12 mouse cellular contexts compared by ENCODE assay signal in genomic region chr5:21267090-21267489, GRCm38 (mm10).
DNase-seq lines count a peak whose midpoint lies in the region; ATAC-seq and TF ChIP-seq lines count a peak whose summit lies in the region.
"Had no signal": no experiment of that assay in that cellular context is flagged by ENCODE, and none has a peak within 500 bp of the region (broad histone marks: within the 10 kb centered on the region; RNA-seq: fewer than 3 reads in every experiment).

No protein-coding gene starts in this region.

- 72% methylated on average over 2 of the region's 2 CpGs for WGBS in heart, adult 2 months
- WGBS in heart, embryonic 12.5 days: 78% methylated on average over 2 of the region's 2 CpGs
- WGBS in neural tube, embryonic 15.5 days: 82% methylated on average over 2 of the region's 2 CpGs

- no peaks in the 10 kb centered on the region for H3K9me3 ChIP-seq in heart, embryonic 12.5 days (replicated peaks)
- no peaks in the 10 kb centered on the region for H3K9me3 ChIP-seq in neural tube, embryonic 15.5 days (replicated peaks)
- H3K9me3 ChIP-seq: midbrain, embryonic 12.5 days; neural tube, embryonic 12.5 days had no signal

- TF ChIP-seq EP300 in heart, adult 2 months (IDR thresholded peaks at IDR 0.05; ENCODE audit: insufficient read depth, low read depth, low read length): no peak

- peak overlapping the region; percentile 38 for H3K27ac ChIP-seq in heart, adult 2 months
- H3K27ac ChIP-seq in heart, embryonic 12.5 days (ENCODE audit: poor library complexity, severe bottlenecking): no peak overlapping the region
- no peak overlapping the region for H3K27ac ChIP-seq in neural tube, embryonic 15.5 days (replicated peaks)
- H3K27ac ChIP-seq: midbrain, embryonic 12.5 days; neural tube, embryonic 12.5 days had no signal

- peaks cover 14% of the 10 kb centered on the region for H3K4me1 ChIP-seq in heart, adult 2 months (ENCODE audit: control insufficient read depth, insufficient read depth, low read length)
- no peaks in the 10 kb centered on the region for H3K4me1 ChIP-seq in heart, embryonic 12.5 days (replicated peaks)
- peaks cover 16% of the 10 kb centered on the region for H3K4me1 ChIP-seq in neural tube, embryonic 15.5 days

- no peaks in the 10 kb centered on the region for H3K36me3 ChIP-seq in heart, adult 2 months (ENCODE audit: control insufficient read depth, insufficient read depth, low read length)
- H3K36me3 ChIP-seq in heart, embryonic 12.5 days: no peaks in the 10 kb centered on the region
- H3K36me3 ChIP-seq in neural tube, embryonic 15.5 days: no peaks in the 10 kb centered on the region
- H3K36me3 ChIP-seq: midbrain, embryonic 12.5 days; neural tube, embryonic 12.5 days had no signal

- H3K27me3 ChIP-seq in heart, adult 2 months (ENCODE audit: control insufficient read depth, insufficient read depth, low read length): no peaks in the 10 kb centered on the region
- no peaks in the 10 kb centered on the region for H3K27me3 ChIP-seq in heart, embryonic 12.5 days (replicated peaks)
- H3K27me3 ChIP-seq in neural tube, embryonic 15.5 days (replicated peaks): no peaks in the 10 kb centered on the region
- H3K27me3 ChIP-seq: midbrain, embryonic 12.5 days; neural tube, embryonic 12.5 days had no signal

- H3K4me2 ChIP-seq in heart, embryonic 12.5 days: no peak overlapping the region
- H3K4me2 ChIP-seq in neural tube, embryonic 15.5 days: no peak overlapping the region
- H3K4me2 ChIP-seq: midbrain, embryonic 12.5 days; neural tube, embryonic 12.5 days had no signal

- intact Hi-C loops in heart, adult 2 months (cut with DNase I): no loop called here
- intact Hi-C loops in heart, postnatal 25 days (cut with DNase I): no loop called here

- no peaks in the 10 kb centered on the region for H3K79me2 ChIP-seq in heart, adult 2 months (replicated peaks; ENCODE audit: control insufficient read depth, insufficient read depth, low read length)

- H3K4me3 ChIP-seq in heart, adult 2 months: no peak overlapping the region
- no peak overlapping the region for H3K4me3 ChIP-seq in heart, embryonic 12.5 days
- no peak overlapping the region for H3K4me3 ChIP-seq in neural tube, embryonic 15.5 days (replicated peaks)
- H3K4me3 ChIP-seq: midbrain, embryonic 12.5 days; neural tube, embryonic 12.5 days had no signal

- no peak overlapping the region for H3K9ac ChIP-seq in heart, adult 2 months (ENCODE audit: low read depth, low read length)
- H3K9ac ChIP-seq in heart, embryonic 12.5 days: no peak overlapping the region
- H3K9ac ChIP-seq in neural tube, embryonic 15.5 days (replicated peaks): no peak overlapping the region
- H3K9ac ChIP-seq: midbrain, embryonic 12.5 days; neural tube, embryonic 12.5 days had no signal

- 0 out of 2 replicates have a peak, but pooled peaks have one; percentile 7 for TF ChIP-seq CTCF in heart, adult 2 months (IDR thresholded peaks at IDR 0.05)

- peak; percentile 49 to 67 for DNase-seq in heart, adult 2 months
- peak; percentile 85 for DNase-seq in NIH3T3 (ENCODE audit: low read depth)
- peak; percentile 62 for DNase-seq in heart, postnatal 25 days (ENCODE audit: low spot score)
- DNase-seq in urinary bladder, adult 2 months (ENCODE audit: low spot score): no peak
- DNase-seq in c-Kit-positive CD71-positive TER-119-positive erythroid progenitor cells, embryonic 14.5 days (ENCODE audit: low spot score): no peak
- DNase-seq: thymus, postnatal 14 days had no signal

- TF ChIP-seq POLR2A in heart, adult 2 months (IDR thresholded peaks at IDR 0.05; ENCODE audit: insufficient read depth, low read depth, low read length): no peak

- no peak; the same call in 1 of the 2 replicates for ATAC-seq in heart, embryonic 12.5 days (ENCODE audit: insufficient number of reproducible peaks, low FRiP score)
- ATAC-seq in megakaryocyte progenitor cell, adult 5-6 weeks (replicated peaks; ENCODE audit: poor library complexity): peak; percentile 57
- no peak for ATAC-seq in neural tube, embryonic 15.5 days (ENCODE audit: low FRiP score)
- ATAC-seq: activated CD4-positive, CD25-positive, alpha-beta regulatory T cell, adult 4 months had no signal

Comparison
In these comparisons a context has a peak if more than half of its experiments do, and no peak if none do; other contexts are left out.
1. DNase-seq: peak in heart, adult 2 months (2 of 2), NIH3T3 (single experiment) and heart, postnatal 25 days (single experiment); none in urinary bladder, adult 2 months (single experiment) and c-Kit-positive CD71-positive TER-119-positive erythroid progenitor cells, embryonic 14.5 days (single experiment).